Mouse (Mus musculus) kidney, adult 8-10 months (tissue): ENCODE results near the gene Fkbp6.
A peak's percentile ranks its signal among the peaks of the same experiment; 100 is the strongest.
"Not testable (repeated sequence)": the region's sequence is repeated elsewhere in the genome, so short reads cannot be mapped to it uniquely, and the experiment has no call there.

Experiments
- DNase-seq, 2 experiments: peaks; one replicate each; pipeline ENCODE4 v3.0.0; 2022

Fkbp6 gene

DNA sequence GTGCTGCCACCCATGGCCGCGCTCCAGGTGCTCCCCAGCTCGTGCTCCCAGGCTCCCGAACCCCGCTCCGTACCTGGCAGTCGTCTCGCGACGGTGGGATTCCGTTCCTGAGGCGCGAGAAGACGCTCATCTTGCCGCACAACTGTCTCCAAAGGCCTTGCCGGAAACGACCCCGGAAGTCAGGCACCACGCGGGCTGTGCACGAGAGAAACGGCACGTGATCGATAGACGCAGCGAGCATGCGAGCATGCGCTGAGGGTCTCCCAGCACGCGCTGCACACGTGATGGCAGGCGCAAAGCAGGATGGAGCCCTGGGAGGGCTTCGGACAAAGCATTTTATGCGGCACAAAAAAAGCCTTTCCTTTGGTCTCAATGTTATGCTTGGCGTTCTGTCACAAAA is at the start of gene Fkbp6:
Gene Fkbp6, minus strand, starts transcription at position 183 of the 400 bp plus-strand sequence.
- DNase-seq = no peak

DNA sequence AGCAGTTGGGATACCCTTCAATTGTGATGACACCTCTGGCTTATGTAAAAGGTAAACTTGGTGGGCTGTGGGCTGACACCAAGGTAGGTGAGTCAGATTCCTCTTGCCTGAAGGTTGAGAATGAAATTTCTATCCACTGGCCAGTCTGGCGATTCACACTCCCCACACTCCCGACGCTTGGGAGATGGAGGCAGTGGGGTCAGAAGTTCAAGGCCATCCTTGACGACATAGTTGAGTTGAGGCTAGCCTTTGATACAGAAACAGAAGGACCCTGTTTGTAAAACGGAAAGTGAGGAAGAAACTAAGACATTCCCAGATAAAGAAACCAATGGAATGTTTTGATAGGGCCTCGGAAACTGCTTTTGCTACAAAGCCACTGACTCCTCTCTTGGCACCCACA is 49.5 kb upstream of the Fkbp6 start:
- DNase-seq = no peak

DNA sequence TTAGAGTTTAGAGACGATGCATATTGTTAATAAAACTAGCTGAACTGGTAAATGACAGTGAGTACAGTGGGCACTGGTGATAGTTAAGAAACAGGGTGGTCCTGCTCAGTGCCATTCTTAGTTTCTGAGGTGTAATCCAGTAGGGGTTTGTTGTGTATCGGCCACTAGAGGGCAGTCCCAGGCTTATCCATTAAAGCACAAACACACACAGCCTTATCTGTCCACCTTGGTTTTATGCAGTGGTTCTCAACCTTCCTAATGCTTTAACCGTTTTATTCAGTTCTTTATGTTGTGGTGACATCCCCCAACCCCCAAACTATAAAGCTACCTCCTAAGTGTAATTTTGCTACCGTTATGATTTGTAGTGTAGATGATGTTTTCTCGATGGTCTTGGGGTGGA is 46.0 kb upstream of the Fkbp6 start:
- peak; percentile 22 to 35 for DNase-seq

DNA sequence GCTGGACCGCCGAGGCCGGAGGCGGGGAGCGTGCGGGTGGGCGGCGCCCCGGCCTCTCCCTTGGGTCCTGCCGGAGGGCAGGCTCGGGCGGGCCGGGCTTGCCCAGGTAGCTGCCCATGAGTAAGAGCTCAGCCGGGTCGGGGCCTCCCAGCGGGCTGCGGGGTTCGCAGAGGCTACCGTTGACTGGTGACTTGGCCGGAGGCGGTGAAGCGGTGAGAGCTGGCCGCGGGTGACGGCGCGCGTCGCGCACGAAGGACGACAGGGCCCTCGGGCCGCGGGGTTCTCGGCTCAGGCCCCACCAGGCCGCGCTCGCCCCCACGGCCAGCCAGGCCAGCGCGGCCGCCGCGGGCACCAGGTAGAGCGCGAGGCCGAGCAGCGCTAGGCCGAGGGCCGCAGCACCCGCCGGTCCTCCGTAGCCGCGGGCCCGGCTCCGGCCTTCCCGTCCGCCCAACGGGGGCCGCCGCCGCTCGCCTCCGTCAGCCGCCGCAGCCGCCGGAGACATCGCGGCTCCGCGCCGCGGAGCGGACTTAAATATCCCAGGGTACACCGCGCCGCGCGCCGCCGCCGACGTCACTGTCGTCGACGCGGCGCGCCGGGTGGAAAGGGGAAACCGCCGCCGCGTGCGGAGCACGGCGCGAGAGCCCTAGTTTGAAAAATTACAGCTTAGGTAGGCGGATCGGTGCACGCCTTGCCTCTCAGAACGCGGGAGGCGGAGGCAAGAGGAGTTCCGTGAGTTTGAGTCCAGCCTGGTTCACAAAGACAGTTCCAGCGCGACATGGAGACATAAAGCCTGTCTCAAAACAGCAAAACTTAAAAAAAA is 44.4 kb upstream of the Fkbp6 start, which contains the start of gene Pom121:
Gene Pom121, minus strand, starts transcription at position 543 of the 820 bp plus-strand sequence.
- peak; percentile 75 to 84 for DNase-seq

DNA sequence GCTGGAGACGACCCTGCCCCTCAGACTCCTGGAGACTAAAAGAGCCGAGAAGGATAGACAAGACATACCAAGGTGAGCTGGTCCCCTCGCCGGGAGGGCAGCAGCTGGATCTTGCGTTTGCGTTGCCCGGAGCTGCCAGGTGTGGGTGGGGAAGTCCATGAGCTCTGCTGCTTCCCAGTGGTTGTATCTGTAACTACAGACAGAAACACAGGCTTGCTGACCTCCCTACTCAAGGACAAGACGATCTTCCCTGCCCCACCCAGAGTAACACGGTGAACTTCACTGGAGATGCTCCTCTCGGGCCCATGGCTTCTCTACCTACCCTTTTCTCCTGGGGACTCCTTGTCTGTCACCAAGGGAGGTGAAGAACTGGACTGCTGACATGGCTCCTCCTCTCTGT is 33.9 kb upstream of the Fkbp6 start:
- no peak for DNase-seq

DNA sequence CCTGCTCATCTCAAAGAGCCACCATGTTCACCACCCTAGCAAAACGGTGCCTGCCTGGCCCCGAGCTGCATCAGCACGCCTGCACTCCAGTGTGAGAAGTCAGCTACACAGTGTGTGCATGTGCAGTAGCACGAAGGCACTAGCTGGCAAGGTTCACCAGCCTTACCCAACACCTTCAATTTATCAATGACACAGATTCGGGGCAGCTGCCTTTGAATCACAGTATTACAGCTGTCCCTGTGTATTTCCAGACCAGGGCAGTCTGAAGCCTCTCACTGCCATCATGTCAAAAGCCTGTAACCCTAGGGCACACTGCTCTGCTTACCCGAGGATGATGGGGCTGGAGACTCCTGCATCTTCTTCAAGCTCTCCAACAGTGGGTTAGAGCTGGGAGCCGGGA is 32.9 kb upstream of the Fkbp6 start:
- no peak for DNase-seq

DNA sequence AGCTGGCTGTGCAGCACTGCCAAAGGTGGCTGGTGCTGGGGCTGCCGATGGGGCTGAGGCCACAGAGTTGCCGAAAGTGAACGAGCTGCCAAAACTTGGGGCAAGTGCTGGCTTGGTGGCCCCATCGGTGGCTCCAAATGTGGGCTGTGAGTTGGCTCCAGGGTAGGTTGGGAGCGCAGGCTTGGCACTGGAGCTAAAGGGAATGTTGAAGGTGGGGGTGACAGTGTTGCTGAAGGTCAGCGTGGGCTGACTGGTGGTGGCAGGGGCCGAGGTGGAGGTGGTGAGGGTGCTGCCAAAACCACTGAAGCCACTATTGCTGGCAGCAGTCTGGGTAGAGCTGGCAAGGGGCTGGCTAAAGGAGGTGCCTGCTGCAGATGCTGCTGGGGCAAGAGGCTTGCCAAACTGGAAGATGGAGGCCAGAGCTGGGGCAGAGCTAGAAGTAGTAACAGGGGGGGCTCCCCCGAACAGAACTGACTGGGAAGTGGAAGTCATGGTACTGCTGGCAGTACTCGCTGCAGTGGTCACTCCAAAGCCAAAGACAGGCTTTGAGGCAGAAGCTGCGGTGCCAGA is 31.6 kb upstream of the Fkbp6 start:
- no peak for DNase-seq

DNA sequence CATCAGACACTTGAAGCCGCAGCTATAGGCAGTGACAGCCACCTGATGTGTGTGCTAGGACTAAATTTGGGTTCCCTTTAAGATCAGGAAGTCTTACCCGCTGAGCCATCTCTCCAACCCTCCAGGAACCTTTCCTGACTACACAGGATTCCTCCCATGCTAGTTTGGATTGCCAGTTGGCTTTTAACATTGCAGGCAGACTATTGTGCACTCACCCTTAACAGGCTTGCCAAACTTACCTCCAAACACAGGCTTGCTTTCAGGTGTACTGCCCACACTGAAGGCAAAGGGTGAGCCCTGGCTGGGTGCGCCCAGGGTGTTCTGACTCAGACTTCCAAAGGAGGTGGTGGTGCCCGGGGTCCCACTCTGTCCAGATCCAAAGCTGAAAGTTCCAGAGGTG is 30.8 kb upstream of the Fkbp6 start:
- no peak for DNase-seq

DNA sequence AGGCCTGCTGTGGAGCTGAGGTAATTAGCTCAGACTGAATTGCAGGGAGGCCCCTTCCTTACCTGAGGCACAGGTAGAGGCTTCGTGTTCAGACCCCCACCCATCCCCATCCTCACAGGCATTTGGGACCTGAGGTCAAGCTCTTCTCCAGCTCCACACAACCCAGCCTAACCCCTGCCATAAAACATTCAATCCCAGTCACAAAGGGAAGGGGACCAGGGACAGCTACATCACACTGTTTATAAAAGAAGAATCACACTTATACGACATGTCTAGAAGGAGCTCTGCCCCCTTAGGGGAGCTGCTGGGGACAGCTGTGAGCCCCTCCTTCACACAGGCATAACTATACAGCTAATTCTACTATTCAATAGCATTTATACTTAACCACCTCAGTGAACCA is 26.5 kb upstream of the Fkbp6 start:
- no peak for DNase-seq

DNA sequence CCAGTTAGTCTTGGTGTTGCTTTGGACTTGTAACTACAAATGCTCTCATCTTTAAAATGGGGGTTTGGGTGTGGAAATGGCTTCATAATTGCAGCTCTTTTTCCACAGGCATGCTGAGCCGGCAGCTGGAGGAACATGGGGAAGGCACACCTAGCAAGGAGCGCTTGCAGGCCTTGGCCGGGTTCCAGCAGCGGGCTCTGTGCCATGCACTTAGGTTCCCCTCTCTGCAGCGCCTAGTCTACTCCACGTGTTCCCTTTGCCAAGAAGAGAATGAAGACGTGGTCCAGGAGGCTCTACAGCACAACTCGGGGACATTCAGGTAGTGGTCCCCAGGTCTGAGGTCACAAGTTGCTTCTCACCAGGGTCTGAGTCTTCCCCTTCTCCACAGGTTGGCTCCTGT is 25.3 kb upstream of the Fkbp6 start:
- peak; percentile 31 to 33 for DNase-seq

DNA sequence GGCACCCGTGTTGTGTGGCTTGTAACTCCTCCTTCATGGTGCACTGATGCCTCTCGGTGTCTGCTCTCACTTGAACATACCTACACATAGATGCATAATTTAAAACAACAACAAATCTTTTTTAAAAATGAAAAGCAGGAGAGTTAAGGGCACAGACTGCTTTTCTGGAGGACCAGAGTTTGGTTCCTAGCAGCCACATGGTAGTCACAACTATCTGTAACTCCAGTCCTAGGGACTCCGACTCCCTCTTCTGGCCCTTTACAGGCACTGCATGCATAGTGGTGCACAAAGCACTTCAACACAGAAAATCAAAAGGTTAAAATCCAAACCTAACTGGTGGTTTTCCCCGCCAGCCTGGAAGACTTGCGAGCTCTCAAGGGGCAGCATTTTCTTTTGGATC is 23.8 kb upstream of the Fkbp6 start:
- no peak for DNase-seq

DNA sequence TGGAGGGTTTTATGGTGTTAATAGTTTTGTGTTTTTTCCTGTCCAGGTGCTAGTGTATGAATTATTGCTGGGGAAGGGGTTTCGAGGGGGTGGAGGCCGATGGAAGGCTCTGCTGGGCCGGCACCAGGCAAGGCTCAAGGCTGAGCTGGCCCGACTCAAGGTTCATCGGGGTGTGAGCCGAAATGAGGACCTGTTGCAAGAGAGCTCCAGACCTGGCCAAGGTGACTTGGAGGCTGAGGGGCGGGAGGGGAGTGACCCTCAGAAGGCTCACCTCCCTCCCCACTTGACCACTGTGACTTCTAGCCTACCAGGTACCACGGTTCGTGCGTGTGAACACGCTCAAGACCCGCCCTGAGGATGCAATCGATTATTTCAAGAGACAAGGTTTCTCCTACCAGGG is 21.4 kb upstream of the Fkbp6 start:
- no peak for DNase-seq

DNA sequence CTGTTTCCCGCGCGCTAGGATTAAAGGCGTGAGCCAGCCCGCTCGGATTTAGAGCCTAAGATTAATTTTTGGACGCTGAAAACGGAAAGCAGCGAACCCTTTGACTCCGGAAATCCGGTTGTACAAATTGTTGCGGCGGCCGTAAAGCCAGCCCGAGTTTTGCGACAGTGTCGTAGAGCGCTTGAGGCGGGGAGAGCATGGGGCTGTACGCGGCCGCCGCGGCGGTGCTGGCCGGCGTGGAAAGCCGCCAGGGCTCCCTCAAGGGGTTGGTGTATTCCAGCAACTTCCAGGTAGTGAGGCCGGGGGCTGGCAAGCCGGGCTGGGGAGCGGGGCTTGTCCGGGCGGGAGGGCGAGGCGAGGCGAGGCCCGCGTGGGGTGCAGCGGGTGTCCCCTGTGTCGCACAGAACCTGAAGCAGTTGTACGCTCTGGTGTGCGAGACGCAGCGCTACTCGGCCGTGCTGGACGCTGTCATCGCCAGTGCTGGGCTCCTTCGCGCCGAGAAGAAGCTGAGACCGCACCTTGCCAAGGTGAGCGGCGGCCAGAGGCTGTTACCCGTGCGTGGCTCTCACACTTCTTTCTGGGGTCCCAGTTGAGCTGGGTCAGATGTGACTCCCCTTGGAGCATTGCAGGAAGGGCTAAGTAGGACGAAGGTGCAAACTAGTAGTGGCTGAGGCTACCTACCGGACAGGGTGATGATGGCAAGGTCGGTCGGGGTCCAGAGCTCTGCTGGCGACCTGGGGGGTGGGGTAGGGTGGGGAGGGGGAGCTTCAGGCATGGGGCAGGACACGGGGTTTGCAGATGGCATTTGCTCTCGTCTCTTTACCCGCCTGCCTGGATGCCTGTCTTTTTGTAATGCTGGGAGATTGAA is 20.2 kb upstream of the Fkbp6 start, which contains the start of gene Nsun5:
Gene Nsun5, plus strand, starts transcription at position 167 of the 868 bp plus-strand sequence.
- peak; percentile 91 to 95 for DNase-seq

DNA sequence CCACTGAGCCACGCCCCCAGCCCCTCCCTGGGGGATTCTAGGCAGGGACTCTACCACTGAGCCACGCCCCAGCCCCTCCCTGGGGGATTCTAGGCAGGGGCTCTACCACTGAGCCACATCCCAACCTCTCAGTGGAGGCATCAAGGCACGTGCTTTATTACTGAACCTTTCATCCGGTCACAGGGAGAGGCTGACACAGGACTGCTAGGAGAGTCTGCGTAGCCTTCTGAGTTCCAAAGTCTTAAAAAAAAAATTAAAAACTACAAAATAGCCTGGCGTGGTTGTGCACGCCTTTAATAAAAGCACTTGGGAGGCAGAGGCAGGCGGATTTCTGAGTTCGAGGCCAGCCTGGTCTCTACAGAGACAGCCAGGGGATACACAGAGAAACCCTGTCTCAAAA is 19.4 kb upstream of the Fkbp6 start:
- DNase-seq = not testable (repeated sequence)

DNA sequence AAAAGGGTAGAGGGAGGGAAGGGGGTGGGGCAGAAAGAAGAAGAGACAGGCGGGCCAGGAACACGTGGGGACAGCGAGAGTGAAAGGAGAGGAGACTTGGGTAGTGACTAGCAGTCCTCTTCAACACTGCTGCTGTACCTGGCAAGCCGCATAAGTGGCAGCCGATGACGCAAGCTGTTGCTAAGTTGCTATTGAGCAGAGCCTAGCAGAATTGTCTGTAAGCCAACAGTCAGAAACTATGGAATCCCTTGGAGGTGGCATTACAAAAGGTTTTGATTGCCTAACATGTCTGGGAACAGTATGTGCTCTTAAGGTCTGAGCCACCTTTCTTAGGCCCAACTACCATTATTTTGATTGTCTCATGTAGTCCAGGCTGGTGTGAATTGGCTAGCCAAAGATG is 18.5 kb upstream of the Fkbp6 start:
- no peak for DNase-seq

DNA sequence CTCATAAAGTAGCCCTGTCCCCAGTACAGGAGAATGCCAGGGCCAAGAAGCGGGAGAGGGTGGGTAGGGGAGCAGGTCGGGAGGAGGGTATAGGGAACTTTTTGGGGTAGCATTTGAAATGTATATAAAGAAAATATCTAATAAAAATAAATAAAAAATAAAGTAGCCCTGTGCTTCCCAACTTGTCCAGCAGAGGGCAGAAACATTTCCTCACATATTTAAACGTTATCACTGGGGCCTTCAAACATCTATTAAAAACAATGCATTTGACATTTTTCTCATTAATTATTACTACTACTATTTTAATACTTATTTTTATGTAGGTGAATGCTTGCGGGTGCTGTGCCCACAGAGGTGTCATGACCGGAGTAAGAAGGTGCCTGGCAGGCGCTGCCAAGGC is 18.0 kb upstream of the Fkbp6 start:
- DNase-seq = no peak

DNA sequence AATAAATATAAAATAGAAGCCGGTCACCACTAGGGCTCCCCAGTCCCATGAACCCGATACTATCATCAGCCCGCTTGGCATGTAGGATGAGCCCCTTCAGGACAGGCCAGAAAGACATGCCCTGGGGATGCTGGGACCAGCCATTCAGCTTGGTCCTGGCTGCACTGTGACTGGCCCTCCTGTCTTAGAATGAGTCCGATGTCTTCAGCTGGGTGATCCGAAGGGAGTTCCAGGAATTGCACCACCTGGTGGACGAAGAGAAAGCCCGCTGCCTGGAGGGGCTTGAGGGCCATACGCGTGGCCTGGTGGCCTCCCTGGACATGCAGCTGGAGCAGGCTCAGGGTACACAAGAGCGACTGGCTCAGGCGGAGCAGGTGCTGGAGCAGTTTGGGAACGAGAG is 13.7 kb upstream of the Fkbp6 start:
- DNase-seq = peak in 1 of 2 experiments; percentile 19

DNA sequence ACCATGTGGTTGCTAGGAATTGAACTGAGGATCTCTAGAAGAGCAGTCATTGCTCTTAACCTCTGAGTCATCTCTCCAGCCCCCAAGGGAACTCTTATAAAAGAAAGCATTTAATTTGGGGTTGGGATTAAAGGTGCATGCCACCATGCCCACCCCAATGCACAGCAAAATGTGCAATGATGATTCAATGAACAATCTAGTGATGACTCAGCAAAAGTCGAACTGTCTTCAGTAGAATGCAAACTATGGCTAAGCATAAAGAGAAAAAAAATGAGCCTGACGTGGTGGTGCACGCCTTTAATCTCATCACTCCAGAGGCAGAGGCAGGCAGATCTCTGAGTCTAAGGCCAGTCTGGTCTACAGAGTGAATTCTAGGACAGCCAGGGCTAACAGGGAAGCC is 12.7 kb upstream of the Fkbp6 start:
- no peak for DNase-seq

DNA sequence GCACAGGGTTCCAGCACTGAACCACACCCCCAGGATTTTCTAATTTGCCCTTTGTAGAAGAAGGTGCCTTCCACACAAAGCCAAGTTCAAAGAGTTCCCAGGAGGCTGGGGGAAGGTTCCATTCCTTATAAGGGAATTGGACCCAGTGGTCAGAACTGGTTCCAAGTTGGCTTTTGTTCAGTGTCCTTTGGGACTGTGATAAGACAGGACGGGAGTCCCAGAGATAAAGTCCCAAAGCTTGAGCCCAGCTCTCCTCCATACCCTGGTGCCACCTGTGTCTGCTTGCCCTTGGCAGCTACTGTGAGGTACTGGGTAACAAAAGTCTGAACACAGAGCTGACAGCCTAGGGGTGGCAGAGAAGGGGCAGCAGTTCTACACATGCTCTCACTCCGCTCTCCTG is 9.9 kb upstream of the Fkbp6 start:
- DNase-seq = no peak

DNA sequence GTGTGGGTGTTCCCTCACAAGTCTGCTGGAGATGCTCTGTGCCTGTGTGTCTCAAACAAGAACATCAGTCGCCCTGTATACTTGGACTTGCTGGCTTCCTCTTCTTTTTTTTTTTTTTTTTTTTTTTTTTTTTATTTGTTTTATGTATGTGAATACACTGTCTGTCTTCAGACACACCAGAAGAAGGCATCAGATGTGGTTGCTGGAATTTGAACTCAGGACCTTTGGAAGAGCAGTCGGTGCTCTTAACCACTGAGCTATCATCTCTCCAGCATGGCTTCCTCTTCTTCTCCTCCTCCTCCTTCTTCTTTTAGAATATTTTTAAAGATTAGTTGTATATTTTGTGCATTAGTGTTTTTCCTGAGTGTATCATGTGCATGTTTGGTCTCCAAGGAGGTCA is 7.7 kb upstream of the Fkbp6 start:
- DNase-seq = peak in 1 of 2 experiments; percentile 26

DNA sequence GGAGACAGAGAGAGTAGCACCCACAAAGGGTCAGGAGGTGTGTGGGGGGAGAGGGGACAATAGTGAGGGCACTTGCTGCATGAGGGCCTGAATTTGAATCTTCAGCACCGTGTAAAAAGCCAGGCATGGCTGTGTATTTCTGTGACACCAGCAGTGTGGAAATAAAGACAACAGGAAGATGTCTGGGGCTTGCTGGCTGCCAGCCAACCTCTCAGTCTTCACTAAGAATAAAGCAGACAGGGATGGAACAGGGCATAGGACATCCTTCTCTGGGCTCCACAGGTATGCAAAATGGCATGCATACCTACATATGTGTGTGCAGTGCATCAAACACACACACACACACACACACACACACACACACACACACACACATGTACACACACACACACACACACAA is 6.2 kb upstream of the Fkbp6 start:
- DNase-seq = no peak

DNA sequence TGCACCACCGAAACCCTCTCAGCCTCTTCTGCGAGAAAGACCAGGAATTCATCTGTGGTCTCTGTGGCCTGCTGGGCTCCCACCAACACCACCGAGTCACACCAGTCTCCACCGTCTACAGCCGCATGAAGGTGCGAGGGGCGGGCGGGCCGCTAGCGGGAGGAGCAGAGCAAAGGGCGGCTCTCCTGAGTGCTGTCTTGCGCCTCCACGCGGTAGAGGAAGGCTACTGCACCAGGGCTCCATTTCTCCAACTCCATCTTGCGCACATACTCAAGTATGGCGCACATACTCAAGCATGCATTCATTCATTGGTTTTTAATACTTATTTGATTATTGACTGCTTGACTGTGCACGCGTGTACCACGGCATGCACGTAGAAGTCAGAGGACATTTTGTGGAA is 3.7 kb upstream of the Fkbp6 start:
- DNase-seq = no peak

DNA sequence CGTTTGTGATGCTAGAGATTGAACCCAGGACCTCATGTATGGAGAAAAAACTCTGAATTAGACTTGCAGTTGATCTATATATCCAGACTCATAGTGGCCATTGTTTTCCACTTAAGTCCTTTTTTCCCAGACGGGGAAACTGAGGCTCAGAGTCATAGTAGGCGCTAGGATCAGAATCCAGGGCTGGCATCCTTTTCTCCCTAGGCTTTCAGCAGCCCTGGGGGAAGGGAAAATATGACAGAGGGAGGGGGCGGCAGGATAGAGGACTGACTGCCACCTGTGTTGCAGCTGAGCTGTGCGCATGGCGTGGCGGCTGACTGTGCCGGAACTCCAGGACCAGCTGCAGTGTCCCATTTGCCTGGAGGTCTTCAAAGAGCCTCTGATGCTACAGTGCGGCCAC is 3.2 kb upstream of the Fkbp6 start, which contains the start of gene Trim50:
Gene Trim50, plus strand, starts transcription at position 301 of the 400 bp plus-strand sequence.
- DNase-seq = no peak

DNA sequence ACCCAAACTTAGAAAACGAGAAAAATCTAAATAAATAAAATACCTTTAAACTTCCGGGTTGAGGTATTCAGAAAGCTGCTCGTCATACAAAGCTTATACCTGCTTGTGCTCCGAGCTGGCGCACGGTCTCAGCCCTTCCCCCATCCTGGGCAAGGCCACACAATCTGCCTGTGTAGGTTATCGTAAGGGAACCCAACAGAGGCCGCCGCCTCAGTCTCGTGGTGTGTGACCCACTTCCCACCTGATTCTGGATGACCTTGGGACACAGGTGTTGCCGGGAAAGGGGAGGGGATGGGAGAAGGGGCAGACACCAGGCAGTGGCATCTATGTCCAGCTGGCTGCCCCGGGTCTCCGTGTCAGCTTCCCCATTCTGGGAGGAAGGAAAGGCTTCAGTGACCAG is 1.8 kb upstream of the Fkbp6 start:
- DNase-seq = no peak
